Mouse (Mus musculus) myocyte (in vitro differentiated cells): ENCODE measurements around the gene Gm11937.

Source experiments
- CEBPB ChIP-seq: IDR thresholded peaks from 2 replicates; pipeline ENCODE4 v1.6.1; 2011; ENCODE audit warnings: mild to moderate bottlenecking, moderate library complexity; ENCODE audit not compliant: poor library complexity, insufficient read depth, severe bottlenecking
- E2F4 ChIP-seq: IDR thresholded peaks from one replicate; pipeline ENCODE4 v1.6.1; 2011; ENCODE audit warnings: mild to moderate bottlenecking, control low read depth, moderate library complexity; ENCODE audit not compliant: insufficient read depth
- MYOD1 ChIP-seq, 3 experiments: IDR thresholded peaks; one replicate each; pipeline ENCODE4 v1.6.1; 2011; ENCODE audit warnings: control low read depth in 2 of 3, low read depth in 2 of 3, mild to moderate bottlenecking in 2 of 3, moderate library complexity in 1 of 3; ENCODE audit not compliant: insufficient read length in 2 of 3, control insufficient read depth in 1 of 3
- MYOG ChIP-seq, 3 experiments: IDR thresholded peaks; one replicate each; pipeline ENCODE4 v1.6.1; 2011; ENCODE audit warnings: control low read depth in 2 of 3, low read depth in 2 of 3, mild to moderate bottlenecking in 2 of 3; ENCODE audit not compliant: insufficient read length in 2 of 3, control insufficient read depth in 1 of 3, insufficient read depth in 1 of 3
- POLR2A ChIP-seq: IDR thresholded peaks from one replicate; pipeline ENCODE4 v1.6.1; 2011; ENCODE audit warnings: low read depth, mild to moderate bottlenecking, control low read depth, moderate library complexity; ENCODE audit not compliant: insufficient read length
- POLR2AphosphoS2 ChIP-seq: IDR thresholded peaks from one replicate; pipeline ENCODE4 v1.6.1; 2011; ENCODE audit warnings: low read depth, control low read depth; ENCODE audit not compliant: insufficient read length
- REST ChIP-seq: IDR thresholded peaks from one replicate; pipeline ENCODE4 v1.6.1; 2011; ENCODE audit warnings: mild to moderate bottlenecking, control low read depth, moderate library complexity; ENCODE audit not compliant: insufficient read depth, insufficient read length

DNA sequence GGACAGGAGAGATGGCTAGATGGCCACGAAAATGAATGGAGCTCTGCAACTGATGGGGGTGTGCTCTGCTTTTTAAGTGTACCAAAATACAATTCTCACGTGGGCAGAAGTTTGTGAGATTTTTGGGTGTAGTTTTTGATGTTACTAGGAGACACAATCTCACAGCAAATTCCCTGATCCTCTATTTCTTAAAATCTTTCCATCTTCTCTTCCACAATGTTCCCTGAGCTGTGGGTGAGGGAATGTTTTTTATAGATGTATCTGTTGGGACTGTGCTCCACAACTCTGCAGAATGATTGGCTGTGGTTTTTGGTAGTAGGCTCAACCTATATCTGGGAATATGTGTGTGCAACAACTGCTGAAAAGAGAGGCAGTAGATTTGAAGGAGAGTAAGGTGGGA lies 23.3 kb upstream of the Gm11937 start:
- no peak for TF ChIP-seq POLR2A
- TF ChIP-seq POLR2AphosphoS2, result no peak
- TF ChIP-seq E2F4, result no peak
- no peak for TF ChIP-seq REST
- TF ChIP-seq CEBPB, result no peak
- no peak for TF ChIP-seq MYOG (IDR thresholded peaks at IDR 0.05; ENCODE audit: control insufficient read depth in 1 of 3, insufficient read depth in 1 of 3, insufficient read length in 2 of 3, low read depth in 2 of 3)
- TF ChIP-seq MYOD1 (IDR thresholded peaks at IDR 0.05; ENCODE audit: control insufficient read depth in 1 of 3, insufficient read length in 2 of 3, low read depth in 2 of 3), result no peak
